Comparison of ENCODE assay signal across 8 mouse cellular contexts in the genomic region with DNA sequence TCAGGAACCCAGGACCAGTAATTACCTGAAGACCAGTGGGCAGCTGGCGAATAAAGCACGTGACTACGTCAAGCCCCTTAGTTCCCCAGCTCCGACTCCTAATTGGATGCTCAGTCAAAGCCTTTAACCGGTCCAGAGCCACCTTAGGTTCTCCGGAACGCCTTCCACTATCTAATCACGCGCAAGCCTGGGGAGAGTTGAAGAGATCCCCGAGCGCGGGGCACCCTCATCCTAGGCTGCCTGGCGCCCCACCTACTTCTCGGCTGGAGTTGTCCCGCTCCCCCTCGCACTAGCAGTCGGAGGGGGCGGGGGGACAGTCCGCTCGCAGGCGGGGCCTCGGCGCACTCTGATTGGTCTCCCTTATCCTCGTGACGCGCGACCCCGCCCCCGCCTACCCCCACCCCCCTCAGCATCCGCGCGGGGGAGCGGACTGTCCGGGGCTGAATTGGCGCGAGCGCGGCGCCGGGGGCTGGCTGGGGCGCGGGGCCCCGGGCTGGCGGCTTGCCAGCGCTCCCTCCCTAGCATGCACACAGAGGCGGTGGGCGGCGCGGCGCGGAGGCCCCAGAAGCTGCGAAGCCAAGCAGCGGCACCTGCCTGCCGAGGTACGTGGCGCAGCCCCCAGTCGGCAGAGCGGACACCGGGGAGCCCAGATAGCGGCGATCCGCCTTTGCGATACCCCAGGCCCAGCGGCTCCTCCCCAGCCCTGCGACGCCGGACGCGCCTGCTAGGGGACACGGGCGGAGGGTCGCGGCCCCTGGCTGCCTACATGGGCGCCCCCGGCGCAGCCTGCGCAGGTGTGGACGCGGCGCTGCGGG. TPM values are rescaled to one million over a fixed set of nuclear protein-coding genes. Genes with fewer than 3 reads are reported as not detected.
A peak's percentile ranks its signal among the peaks of the same experiment; 100 is the strongest.
DNase-seq lines count a peak whose midpoint lies in the region; ATAC-seq lines count a peak whose summit lies in the region.

A gene (plus strand): TSS at position 412 of the 815 bp plus-strand sequence.

- H3K4me2 ChIP-seq in hindbrain, embryonic 14.5 days (replicated peaks) = peak within 1 kb of the TSS; percentile 63

- H3K9me3 ChIP-seq in hindbrain, embryonic 14.5 days (ENCODE audit: control insufficient read depth, low read length) = no peaks in the 10 kb centered on the region

- peaks cover 13% of the 10 kb centered on the region for H3K4me1 ChIP-seq in hindbrain, embryonic 14.5 days (replicated peaks; ENCODE audit: control insufficient read depth, insufficient read depth, low read length)

- WGBS in hindbrain, embryonic 14.5 days = under 1% methylated on average over 80 of the region's 81 CpGs

- peak; percentile 93 for DNase-seq in R1 (ENCODE audit: low read depth, low spot score)
- DNase-seq in cerebellum, postnatal 14 days = peak; percentile 94 to 95
- DNase-seq in frontal cortex, postnatal 25 days (ENCODE audit: low spot score in 2 of 2) = peak; percentile 78 to 81
- DNase-seq in hindbrain, embryonic 14.5 days (ENCODE audit: low spot score) = peak; percentile 86
- DNase-seq in left cerebral cortex, adult 11 months (ENCODE audit: low spot score) = peak; percentile 89
- DNase-seq in lung, postnatal 36 days = peak; percentile 96
- peak; percentile 84 for DNase-seq in retina, embryonic 14.5 days (ENCODE audit: low spot score)
- peak; percentile 90 to 92 for DNase-seq in thymus, postnatal 36 days

- H3K9ac ChIP-seq in hindbrain, embryonic 14.5 days = peak within 1 kb of the TSS; percentile 91

- peak within 1 kb of the TSS; percentile 92 for H3K4me3 ChIP-seq in hindbrain, embryonic 14.5 days (replicated peaks; ENCODE audit: low read length)

- H3K27ac ChIP-seq in hindbrain, embryonic 14.5 days = peak within 1 kb of the TSS; percentile 87

- ATAC-seq in hindbrain, embryonic 14.5 days (ENCODE audit: low FRiP score) = peak; percentile 98

- no peaks in the 10 kb centered on the region for H3K36me3 ChIP-seq in hindbrain, embryonic 14.5 days (replicated peaks; ENCODE audit: control insufficient read depth, insufficient read depth)

- no peaks in the 10 kb centered on the region for H3K27me3 ChIP-seq in hindbrain, embryonic 14.5 days (ENCODE audit: control insufficient read depth, insufficient read depth, low read length)

RNA-seq across cellular contexts. Expression of the gene that starts here (rescaled TPM):
- 59.6 and 64.9 TPM in 2 replicates for polyA plus RNA-seq in hindbrain, embryonic 14.5 days (2014; fragmentation: Nextera tagmentation; extraction: Ambion mirVana)

Comparison
In these comparisons a context has a peak if more than half of its experiments do, and no peak if none do; other contexts are left out.
1. Peak in every context shown above with its lines: DNase-seq, ATAC-seq, H3K4me3 ChIP-seq and H3K27ac ChIP-seq.